Mouse (Mus musculus) embryo, embryonic 11 days (tissue): ENCODE measurements around the gene Bcan.

Experiments
- DNase-seq: peaks from one replicate; pipeline ENCODE4 v3.0.0-alpha.2; 2015

Gene Bcan

DNA sequence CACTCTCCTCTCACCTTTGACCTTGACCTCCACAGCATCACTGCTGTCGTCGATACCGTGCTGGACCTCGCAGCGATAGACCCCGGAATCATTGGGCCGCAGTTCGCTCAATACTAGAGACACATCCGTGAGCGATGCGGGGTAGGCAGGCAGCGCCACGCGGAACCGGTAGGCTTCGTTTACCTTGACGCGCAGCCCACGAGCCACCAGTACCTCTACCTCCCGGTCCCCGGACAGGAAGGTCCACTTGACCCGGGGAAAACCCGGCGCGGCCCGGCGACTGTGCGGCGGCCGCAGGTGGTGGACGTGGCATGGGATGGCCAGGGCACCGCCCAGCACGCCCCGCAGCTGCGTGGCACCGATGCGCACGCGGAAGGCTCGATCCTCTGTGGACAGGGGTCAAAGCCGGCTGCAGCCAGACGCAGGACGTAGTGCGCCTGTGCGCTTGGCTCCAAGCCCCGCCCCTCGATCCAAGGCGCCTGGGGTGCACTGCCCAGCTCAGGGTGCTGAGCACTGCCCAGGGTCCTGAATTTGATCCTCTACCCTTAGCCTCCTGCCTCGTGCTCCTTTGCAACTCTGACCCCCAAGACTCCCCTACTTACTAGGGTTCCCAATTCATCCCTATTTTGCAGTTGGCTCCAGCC, 2.9 kb downstream of the Bcan start:
- DNase-seq: peak; percentile 66

DNA sequence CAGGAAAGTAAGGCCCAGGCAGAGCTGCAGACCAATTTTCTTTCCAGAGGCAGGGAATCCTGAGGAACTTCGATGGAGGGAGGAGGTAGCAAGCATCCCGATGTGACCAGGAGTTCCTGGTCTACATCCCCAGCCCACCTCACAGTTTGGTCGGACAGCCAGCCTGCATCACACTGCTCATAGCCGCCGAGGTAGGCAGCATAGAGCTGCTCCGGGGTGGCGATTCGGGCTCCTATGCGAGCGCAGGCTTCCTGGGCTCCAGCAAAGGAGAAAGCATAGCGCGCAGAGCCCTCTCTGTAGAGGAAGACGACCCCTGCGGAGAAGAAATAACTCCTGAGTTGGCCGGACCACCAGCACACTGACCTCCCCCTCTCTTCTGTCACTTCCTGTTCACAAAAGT, 3.6 kb downstream of the Bcan start:
- no peak for DNase-seq

DNA sequence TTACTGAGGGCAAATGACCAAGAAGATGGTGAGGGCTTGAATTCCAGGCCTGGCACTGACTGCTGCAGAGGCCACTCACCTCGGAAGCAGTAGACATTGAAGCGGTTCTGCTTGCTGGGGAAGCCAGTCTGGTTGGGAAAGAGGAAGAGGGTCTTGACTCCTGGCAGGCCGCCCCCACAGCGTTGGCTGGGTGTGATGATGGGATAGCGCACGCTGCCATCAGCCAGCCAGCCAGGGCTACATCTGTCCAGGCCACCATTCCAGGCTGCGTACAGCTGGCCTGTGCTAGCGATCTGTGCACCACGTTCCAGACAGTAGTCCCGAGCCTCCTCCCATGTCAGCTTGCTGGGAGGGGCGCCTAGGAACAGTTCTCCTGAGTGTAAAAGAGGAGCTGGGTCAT, 4.7 kb downstream of the Bcan start:
- DNase-seq: no peak

DNA sequence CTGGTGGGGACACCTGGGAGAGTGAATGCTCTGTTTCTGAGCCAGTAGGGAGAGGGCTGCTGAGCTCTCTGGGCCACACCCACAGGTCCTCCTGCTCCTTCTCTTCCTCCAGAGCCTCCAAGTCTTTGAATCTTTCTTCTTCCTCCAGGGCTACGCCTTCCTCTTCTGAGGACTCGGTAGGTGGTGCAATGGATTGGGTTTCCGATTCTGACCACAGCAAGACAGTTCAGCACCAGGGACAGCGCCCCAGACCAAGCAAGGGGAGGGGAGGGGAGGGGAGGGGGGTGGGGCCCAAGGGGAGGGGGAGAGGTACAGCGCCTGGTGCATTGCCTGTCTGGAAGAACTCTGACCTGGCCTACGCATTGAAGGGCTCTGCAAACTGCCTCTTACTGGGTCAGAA, 6.6 kb downstream of the Bcan start:
- peak; percentile 82 for DNase-seq

- DNase-seq: no peak
These were observed 10.1 kb downstream of the Bcan start for GRCm38 (mm10) chr3:87989935-87990334.

DNA sequence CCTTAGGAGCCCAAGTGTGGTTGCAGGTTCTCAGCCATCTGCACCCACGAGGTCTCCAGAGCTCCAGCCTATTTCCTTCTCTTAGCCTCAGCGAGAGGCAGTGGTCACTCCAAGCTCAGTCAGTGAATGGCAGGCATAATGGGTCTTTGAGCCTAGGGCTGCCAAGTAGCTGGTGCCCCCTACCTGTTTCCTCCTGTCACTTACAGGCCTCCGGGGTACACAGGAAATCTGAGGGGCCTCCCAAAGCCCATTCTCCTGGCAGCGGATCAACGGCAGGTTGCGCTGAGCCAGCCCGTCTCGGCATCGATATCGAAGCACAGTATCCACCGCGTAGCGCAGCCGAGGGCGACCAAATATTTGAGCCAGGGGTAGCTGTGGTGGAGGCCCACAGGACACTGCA, 12.0 kb downstream of the Bcan start:
- DNase-seq: no peak

- peak; percentile 89 for DNase-seq
These were observed 12.4 kb downstream of the Bcan start for GRCm38 (mm10) chr3:87987633-87988032.

GRCm38 (mm10) chr3:87986868-87987267, 13.2 kb downstream of the Bcan start:
- DNase-seq: peak; percentile 99

GRCm38 (mm10) chr3:87985505-87986320, 14.3 kb downstream of the Bcan start:
- peak; percentile 54 for DNase-seq

DNA sequence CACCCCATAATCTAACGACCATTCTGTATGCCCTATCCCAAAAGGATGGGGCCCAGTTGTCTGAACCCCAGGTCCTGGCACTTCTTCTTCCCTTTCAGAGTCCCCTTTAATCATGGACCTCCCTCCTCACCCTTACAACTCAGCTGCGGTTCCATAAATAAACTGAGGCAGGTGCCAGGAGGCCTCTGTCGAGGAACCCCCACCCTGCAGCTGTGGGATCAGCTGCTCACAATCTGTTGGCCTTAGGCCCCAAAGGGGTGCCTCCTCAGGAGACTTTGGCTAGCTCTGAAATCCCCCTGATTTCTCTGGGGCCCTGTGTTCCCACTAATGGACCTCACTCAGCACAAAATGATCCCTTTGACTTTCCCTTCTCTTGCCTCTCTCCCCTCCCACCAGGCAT, 15.9 kb downstream of the Bcan start:
- no peak for DNase-seq

- no peak for DNase-seq
These were observed 16.4 kb downstream of the Bcan start for GRCm38 (mm10) chr3:87983627-87984026.

DNA sequence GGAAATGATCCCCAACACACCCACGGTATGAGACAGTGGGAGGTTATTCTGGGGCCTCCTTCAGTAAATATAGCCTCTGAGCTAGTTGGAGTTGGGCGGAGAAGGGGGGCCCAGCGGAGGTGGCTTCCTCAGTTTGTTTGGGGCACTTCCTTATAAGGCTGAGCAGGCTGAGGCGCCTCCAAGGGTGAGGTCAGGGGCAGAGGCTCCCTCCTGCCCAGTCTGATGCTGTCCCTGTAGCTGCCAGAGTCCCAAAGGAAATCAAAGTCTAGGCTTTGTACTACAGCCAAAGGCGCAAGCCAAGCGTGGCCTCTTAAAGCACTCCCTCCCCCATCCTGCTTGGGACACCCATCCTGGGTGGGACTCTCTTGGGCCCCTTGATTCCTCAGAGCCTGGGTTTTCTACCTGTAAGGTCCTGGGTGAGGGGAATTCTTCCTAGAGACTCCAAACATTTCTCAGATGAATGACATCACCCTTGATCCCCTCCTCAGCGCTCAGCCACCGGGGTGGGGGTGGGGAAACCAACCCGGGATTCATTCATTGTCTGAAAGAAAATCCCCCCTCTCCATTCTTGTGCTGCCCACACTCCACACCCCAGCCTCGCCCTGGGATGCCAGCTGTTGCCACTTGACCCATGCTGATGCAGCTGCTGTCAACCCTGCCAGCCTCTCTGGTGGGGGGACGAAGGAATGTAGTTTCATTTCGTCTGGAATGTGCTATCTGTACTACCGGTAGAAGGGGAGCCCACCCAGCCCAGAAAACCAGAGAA, 17.0 kb downstream of the Bcan start:
- DNase-seq: peak; percentile 72

GRCm38 (mm10) chr3:87981894-87982835, 17.9 kb downstream of the Bcan start:
- DNase-seq: peak; percentile 39

DNA sequence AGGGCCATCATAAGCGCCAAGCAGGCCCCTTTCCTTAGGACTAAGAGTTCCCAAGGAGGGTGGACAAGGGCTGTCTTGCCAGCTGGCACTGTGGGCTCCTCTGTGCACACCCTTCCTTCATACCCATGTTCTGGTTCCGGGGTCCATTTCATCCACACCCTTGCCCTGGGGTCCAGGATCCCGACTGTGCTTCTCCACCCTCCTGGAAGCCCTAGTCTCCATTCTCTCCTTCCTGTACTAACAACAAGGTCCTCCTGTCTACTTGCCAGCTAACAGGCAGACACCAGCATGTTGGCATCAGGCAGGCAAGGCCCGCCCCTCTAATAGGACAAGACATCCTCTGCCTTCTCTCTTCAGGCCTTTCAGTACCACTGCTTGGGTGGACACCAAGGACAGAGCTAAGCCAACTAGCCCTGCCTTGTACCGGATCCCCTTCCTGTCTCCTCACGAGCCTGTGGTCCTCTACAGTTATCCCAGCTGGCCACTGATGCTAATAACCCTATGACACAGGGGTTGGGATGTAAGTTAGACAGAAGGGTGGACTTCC, 18.7 kb downstream of the Bcan start:
- no peak for DNase-seq

DNA sequence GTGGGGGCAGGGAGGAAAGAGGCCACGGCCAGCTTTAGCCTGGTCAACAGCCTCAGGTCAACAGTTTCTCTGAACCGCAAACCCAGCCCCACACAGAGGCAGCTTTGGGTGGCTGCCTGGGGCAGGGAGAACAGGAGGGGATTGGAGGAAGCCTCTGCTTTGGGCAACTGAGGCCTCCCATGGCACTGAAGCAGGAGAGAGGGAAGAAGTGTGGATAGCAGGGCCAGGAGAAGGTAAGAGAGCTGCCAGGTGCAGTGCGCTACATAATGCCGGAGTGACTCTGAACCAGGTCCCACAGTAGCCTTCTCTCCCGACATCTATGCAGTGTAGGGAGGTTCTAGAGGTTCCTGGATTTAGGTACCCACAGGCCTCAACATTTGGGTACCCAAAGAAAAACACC, 19.3 kb downstream of the Bcan start:
- no peak for DNase-seq

GRCm38 (mm10) chr3:87980085-87980484, 19.9 kb downstream of the Bcan start:
- no peak for DNase-seq

DNA sequence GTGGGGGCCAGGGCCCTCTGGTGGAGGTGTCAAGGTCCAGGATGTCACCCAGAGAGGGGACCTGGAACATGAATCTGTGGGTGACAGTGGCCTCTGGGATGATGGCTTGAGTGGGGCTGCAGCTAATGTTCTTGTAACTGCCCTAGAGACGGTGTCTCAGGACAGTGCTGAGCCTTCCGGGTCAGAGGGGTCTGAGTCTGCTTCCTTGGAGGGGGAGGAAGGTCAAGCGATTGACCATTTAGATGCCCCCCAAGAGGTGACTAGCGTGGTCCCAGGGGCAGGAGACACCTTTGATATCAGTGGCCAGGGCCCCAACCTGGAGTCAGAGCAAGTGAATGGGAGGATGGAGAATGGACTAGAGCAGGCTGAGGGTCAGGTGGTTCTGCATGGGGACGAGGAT, 20.5 kb downstream of the Bcan start:
- DNase-seq: no peak

- DNase-seq: peak; percentile 91
These were observed 25.5 kb downstream of the Bcan start for GRCm38 (mm10) chr3:87974381-87974987.

- no peak for DNase-seq
These were observed 26.2 kb downstream of the Bcan start for GRCm38 (mm10) chr3:87973593-87974380.

DNA sequence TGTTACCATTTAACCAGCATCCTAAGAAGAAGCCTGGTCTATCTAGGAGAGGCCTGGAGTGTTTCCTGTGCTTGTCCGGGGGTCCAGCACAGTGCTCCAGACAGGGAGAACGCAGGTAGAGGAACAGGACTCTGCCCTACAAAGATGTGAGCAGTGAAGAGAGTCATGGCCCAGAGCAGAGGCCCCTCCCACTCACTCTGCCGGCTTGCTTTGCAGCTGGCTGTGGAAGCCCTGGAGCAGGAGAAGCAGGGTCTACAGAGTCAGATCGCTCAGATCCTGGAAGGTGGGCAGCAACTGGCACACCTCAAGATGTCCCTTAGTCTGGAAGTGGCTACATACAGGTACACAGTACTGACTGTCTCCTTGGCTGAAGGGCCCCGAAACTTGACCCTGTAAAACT, 27.3 kb downstream of the Bcan start:
- DNase-seq: peak; percentile 47

- DNase-seq: peak; percentile 66
These were observed 27.8 kb downstream of the Bcan start for GRCm38 (mm10) chr3:87972203-87972664.
